Mouse (Mus musculus) heart, embryonic 13.5 days (tissue): Measurements from ENCODE around the gene Samd15. TPM values are rescaled to one million over a fixed set of nuclear protein-coding genes. Genes with fewer than 3 reads are reported as not detected.

Experiments used
- ATAC-seq: fragments of 200-750 bp; cut with Nextera tagmentation; 2 replicates; pipeline ENCODE4 v1.8.0; 2017; ENCODE audit warnings: moderate TSS enrichment; ENCODE audit not compliant: insufficient number of reproducible peaks, low FRiP score, low TSS enrichment; ENCODE audit errors: extremely low read depth
- H3K27ac ChIP-seq: fragments of 300-500 bp; sonication (generic); replicated peaks from 2 replicates; pipeline ENCODE4 v1.5.1; 2015; ENCODE audit warnings: moderate library complexity, mild to moderate bottlenecking, inconsistent platforms
- H3K27me3 ChIP-seq: fragments of 300-500 bp; sonication (generic); replicated peaks from 2 replicates; pipeline ENCODE4 v1.6.1; 2015; ENCODE audit warnings: mild to moderate bottlenecking, inconsistent platforms
- H3K36me3 ChIP-seq: fragments of 300-500 bp; sonication (generic); 2 replicates; pipeline ENCODE4 v1.6.1; 2015; ENCODE audit warnings: mild to moderate bottlenecking, inconsistent platforms
- H3K4me1 ChIP-seq: fragments of 300-500 bp; sonication (generic); 2 replicates; pipeline ENCODE4 v1.6.1; 2015; ENCODE audit warnings: inconsistent platforms
- H3K4me2 ChIP-seq: fragments of 300-500 bp; sonication (generic); 2 replicates; pipeline ENCODE4 v1.6.1; 2015; ENCODE audit warnings: inconsistent platforms, mild to moderate bottlenecking, moderate library complexity
- H3K4me3 ChIP-seq: fragments of 300-500 bp; sonication (generic); 2 replicates; pipeline ENCODE4 v1.5.1; 2015; ENCODE audit warnings: moderate library complexity, mild to moderate bottlenecking, inconsistent platforms
- H3K9ac ChIP-seq: fragments of 300-500 bp; sonication (generic); 2 replicates; pipeline ENCODE4 v1.6.1; 2015; ENCODE audit warnings: inconsistent platforms, mild to moderate bottlenecking, moderate library complexity
- H3K9me3 ChIP-seq: fragments of 300-500 bp; sonication (generic); 2 replicates; pipeline ENCODE4 v1.6.1; 2016; ENCODE audit warnings: inconsistent platforms
- WGBS: fragments of 180-500 bp; shearing (Covaris S2); methylation state at CpG from one replicate; pipeline ENCODE4 v1.1.7; 2015; ENCODE audit warnings: mixed read lengths; 5-methylcytosine and 5-hydroxymethylcytosine counted together
- polyA plus RNA-seq: library from polyadenylated mRNA; unstranded; fragments of >200 nt; fragmentation: Nextera tagmentation; extraction: Ambion mirVana; gene quantifications from 2 replicates; pipeline ENCODE4 v1.2.1, GENCODE M21; 2015

The Samd15 gene
- polyA plus RNA-seq, 1 experiment from 2014 or later: 0.59 TPM

- Histone ChIP-seq H3K27ac (no peak overlapping the region), H3K4me1 (peaks cover 4% of the 10 kb centered on the region), H3K4me2 (no peak overlapping the region), H3K36me3 (no peaks in the 10 kb centered on the region), H3K27me3 (no peaks in the 10 kb centered on the region), H3K4me3 (no peak overlapping the region), H3K9ac (no peak overlapping the region), H3K9me3 (no peaks in the 10 kb centered on the region)
- no peak for ATAC-seq
Measured at GRCm38 (mm10) chr12:87230379-87230895, 30.9 kb downstream of the Samd15 start.

- no peak overlapping the region for H3K27ac ChIP-seq
- H3K27me3 ChIP-seq: no peaks in the 10 kb centered on the region
- peaks cover 44% of the 10 kb centered on the region for H3K36me3 ChIP-seq
- no peak overlapping the region for H3K9ac ChIP-seq
- H3K4me2 ChIP-seq: no peak overlapping the region
- peaks cover 18% of the 10 kb centered on the region for H3K4me1 ChIP-seq
- WGBS: 83% methylated on average over 5 of the region's 5 CpGs
- no peak for ATAC-seq
- H3K4me3 ChIP-seq: no peak overlapping the region
- H3K9me3 ChIP-seq: no peaks in the 10 kb centered on the region
Measured at GRCm38 (mm10) chr12:87236882-87237483, 37.5 kb downstream of the Samd15 start.

GRCm38 (mm10) chr12:87238632-87239031 is 39.1 kb downstream of the Samd15 start, which contains the start of gene Noxred1:
Noxred1 (minus strand) TSS chr12:87238732.
- H3K9ac ChIP-seq: 0 out of 2 replicates have a peak within 1 kb of the TSS, but pooled peaks have one; percentile 28
- H3K27ac ChIP-seq: peak within 1 kb of the TSS; percentile 46
- 33% methylated on average over 1 of the region's 1 CpGs for WGBS
- H3K4me2 ChIP-seq: no peak within 1 kb of the TSS
- peaks cover 58% of the 10 kb centered on the region for H3K36me3 ChIP-seq
- no peak within 1 kb of the TSS for H3K4me3 ChIP-seq
- no peak for ATAC-seq
- peaks cover 18% of the 10 kb centered on the region for H3K4me1 ChIP-seq
- no peaks in the 10 kb centered on the region for H3K27me3 ChIP-seq
- H3K9me3 ChIP-seq: no peaks in the 10 kb centered on the region

- Histone ChIP-seq H3K4me1 (no peaks in the 10 kb centered on the region), H3K9ac (no peak overlapping the region), H3K4me2 (no peak overlapping the region), H3K9me3 (no peaks in the 10 kb centered on the region), H3K27me3 (no peaks in the 10 kb centered on the region), H3K36me3 (peaks cover 94% of the 10 kb centered on the region), H3K4me3 (no peak overlapping the region), H3K27ac (no peak overlapping the region)
- WGBS: 85% methylated on average over 6 of the region's 6 CpGs
- no peak for ATAC-seq
Measured at GRCm38 (mm10) chr12:87250161-87250560, 50.6 kb downstream of the Samd15 start.

GRCm38 (mm10) chr12:87253878-87254277 is 54.4 kb downstream of the Samd15 start:
- no peak overlapping the region for H3K4me2 ChIP-seq

GRCm38 (mm10) chr12:87256629-87257028 is 57.1 kb downstream of the Samd15 start:
- Histone ChIP-seq H3K27me3 (no peaks in the 10 kb centered on the region), H3K4me1 (no peaks in the 10 kb centered on the region), H3K9ac (no peak overlapping the region), H3K4me3 (no peak overlapping the region), H3K4me2 (no peak overlapping the region), H3K36me3 (peaks cover 98% of the 10 kb centered on the region), H3K27ac (no peak overlapping the region), H3K9me3 (no peaks in the 10 kb centered on the region)
- 83% methylated on average over 5 of the region's 5 CpGs for WGBS
- no peak for ATAC-seq

More at GRCm38 (mm10) chr12:87253878-87254277, 54.4 kb downstream of the Samd15 start:
- 90% methylated on average over 6 of the region's 6 CpGs for WGBS
- no peak overlapping the region for H3K9ac ChIP-seq
- H3K4me3 ChIP-seq: no peak overlapping the region
- ATAC-seq: no peak
- H3K4me1 ChIP-seq: no peaks in the 10 kb centered on the region
- H3K27ac ChIP-seq: no peak overlapping the region
- no peaks in the 10 kb centered on the region for H3K27me3 ChIP-seq
- H3K9me3 ChIP-seq: no peaks in the 10 kb centered on the region
- H3K36me3 ChIP-seq: peaks cover 99% of the 10 kb centered on the region

GRCm38 (mm10) chr12:87260562-87260961 is 61.0 kb downstream of the Samd15 start:
- no peak overlapping the region for H3K9ac ChIP-seq
- no peak overlapping the region for H3K27ac ChIP-seq
- H3K36me3 ChIP-seq: peaks cover 83% of the 10 kb centered on the region
- no peak overlapping the region for H3K4me2 ChIP-seq
- peaks cover 13% of the 10 kb centered on the region for H3K4me1 ChIP-seq
- no peaks in the 10 kb centered on the region for H3K27me3 ChIP-seq
- no peak for ATAC-seq
- no peak overlapping the region for H3K4me3 ChIP-seq
- WGBS: 96% methylated on average over 8 of the region's 8 CpGs
- H3K9me3 ChIP-seq: no peaks in the 10 kb centered on the region

Other genes with a start within 250 kb of the Samd15 start
- gene Zdhhc22, start 209.3 kb upstream of the Samd15 start, polyA plus RNA-seq: 0.04 and 0.09 TPM in 2 replicates
- gene Tmem63c, start 178.4 kb upstream of the Samd15 start, polyA plus RNA-seq: not detected in 2 replicates
- gene Ngb, start 97.2 kb upstream of the Samd15 start, polyA plus RNA-seq: 0.23 and 0.38 TPM in 2 replicates
- 27.8 and 31.2 TPM in 2 replicates for gene Gstz1, start 52.6 kb upstream of the Samd15 start, polyA plus RNA-seq
- 10.9 and 11.9 TPM in 2 replicates for gene Pomt2, start 51.8 kb upstream of the Samd15 start, polyA plus RNA-seq
- 1.4 and 1.5 TPM in 2 replicates for gene Tmed8, start 731 bp downstream of the Samd15 start, polyA plus RNA-seq
- 0.60 and 0.80 TPM in 2 replicates for gene Noxred1, start 39.0 kb downstream of the Samd15 start, polyA plus RNA-seq
- 32.4 and 34.4 TPM in 2 replicates for gene Vipas39, start 66.5 kb downstream of the Samd15 start, polyA plus RNA-seq
- 174 and 206 TPM in 2 replicates for gene Ahsa1, start 66.8 kb downstream of the Samd15 start, polyA plus RNA-seq
- 0.75 and 0.90 TPM in 2 replicates for gene Ism2, start 100.0 kb downstream of the Samd15 start, polyA plus RNA-seq
- gene Sptlc2, start 188.6 kb downstream of the Samd15 start, polyA plus RNA-seq: 63.9 and 64.2 TPM in 2 replicates
- 269 and 303 TPM in 2 replicates for gene Slirp, start 244.2 kb downstream of the Samd15 start, polyA plus RNA-seq
- 34.2 and 37.2 TPM in 2 replicates for gene Alkbh1, start 244.3 kb downstream of the Samd15 start, polyA plus RNA-seq